Mouse (Mus musculus) embryonic facial prominence, embryonic 14.5 days (tissue): Measurements from ENCODE around the gene Cdkn1b. TPM values are rescaled to one million over a fixed set of nuclear protein-coding genes. Genes with fewer than 3 reads are reported as not detected.
A peak's percentile ranks its signal among the peaks of the same experiment; 100 is the strongest.

Experiments
- ATAC-seq: fragments of 200-750 bp; cut with Nextera tagmentation; 2 replicates; pipeline ENCODE4 v1.8.0; 2017; ENCODE audit warnings: low read depth, moderate number of reproducible peaks, moderate TSS enrichment
- DNase-seq: peaks from one replicate; pipeline ENCODE4 v3.0.0-alpha.2; 2015; ENCODE audit warnings: low spot score
- H3K27ac ChIP-seq: fragments of 300-500 bp; sonication (generic); replicated peaks from 2 replicates; pipeline ENCODE4 v1.5.1; 2014; ENCODE audit warnings: low read depth, mild to moderate bottlenecking, low read length, moderate library complexity
- H3K27me3 ChIP-seq: fragments of 300-500 bp; sonication (generic); replicated peaks from 2 replicates; pipeline ENCODE4 v1.6.1; 2014; ENCODE audit warnings: low read length; ENCODE audit not compliant: control insufficient read depth, insufficient read depth
- H3K36me3 ChIP-seq: fragments of 300-500 bp; sonication (generic); 2 replicates; pipeline ENCODE4 v1.6.1; 2014; ENCODE audit warnings: low read length, mixed read lengths; ENCODE audit not compliant: control insufficient read depth, insufficient read depth
- H3K4me1 ChIP-seq: fragments of 300-500 bp; sonication (generic); 2 replicates; pipeline ENCODE4 v1.6.1; 2014; ENCODE audit warnings: antibody characterized with exemption, low read length; ENCODE audit not compliant: control insufficient read depth, insufficient read depth
- H3K4me2 ChIP-seq: fragments of 300-500 bp; sonication (generic); 2 replicates; pipeline ENCODE4 v1.6.1; 2014; ENCODE audit warnings: low read depth, mild to moderate bottlenecking, low read length, moderate library complexity, mixed read lengths
- H3K4me3 ChIP-seq: fragments of 300-500 bp; sonication (generic); 2 replicates; pipeline ENCODE4 v1.5.1; 2014; ENCODE audit warnings: low read depth, mild to moderate bottlenecking, low read length
- H3K9ac ChIP-seq: fragments of 300-500 bp; sonication (generic); 2 replicates; pipeline ENCODE4 v1.6.1; 2014; ENCODE audit warnings: low read depth, mild to moderate bottlenecking, low read length, moderate library complexity, mixed read lengths
- H3K9me3 ChIP-seq: fragments of 300-500 bp; sonication (generic); 2 replicates; pipeline ENCODE4 v1.6.1; 2016; ENCODE audit warnings: low read length; ENCODE audit not compliant: control insufficient read depth
- WGBS: fragments of 180-500 bp; shearing (Covaris S2); extraction: QIAGEN DNeasy Blood & Tissue Kit; methylation state at CpG from one replicate; pipeline ENCODE4 v1.1.7; 2014; 5-methylcytosine and 5-hydroxymethylcytosine counted together
- polyA plus RNA-seq: library from polyadenylated mRNA; unstranded; fragments of >200 nt; fragmentation: Nextera tagmentation; extraction: Ambion mirVana; gene quantifications from 2 replicates; pipeline ENCODE4 v1.2.1, GENCODE M21; 2014

Cdkn1b gene
- polyA plus RNA-seq, 1 experiment from 2014 or later: 17.6 TPM

GRCm38 (mm10) chr6:134880046-134880445 is 40.2 kb upstream of the Cdkn1b start:
- Histone ChIP-seq H3K36me3 (no peaks in the 10 kb centered on the region), H3K4me3 (no peak overlapping the region), H3K9me3 (no peaks in the 10 kb centered on the region), H3K27ac (no peak overlapping the region), H3K9ac (no peak overlapping the region), H3K27me3 (no peaks in the 10 kb centered on the region), H3K4me1 (peaks cover 11% of the 10 kb centered on the region; the same call in 1 of the 2 replicates), H3K4me2 (no peak overlapping the region)
- DNase-seq: peak; percentile 75
- peak; percentile 41; the same call in 1 of the 2 replicates for ATAC-seq
- 32% methylated on average over 2 of the region's 2 CpGs for WGBS

- no peak overlapping the region for H3K9ac ChIP-seq
- H3K4me3 ChIP-seq: no peak overlapping the region
- no peak overlapping the region for H3K27ac ChIP-seq
- H3K9me3 ChIP-seq: no peaks in the 10 kb centered on the region
- no peak for DNase-seq
- H3K4me2 ChIP-seq: no peak overlapping the region
- no peaks in the 10 kb centered on the region for H3K27me3 ChIP-seq
- WGBS: 81% methylated on average over 4 of the region's 4 CpGs
- no peaks in the 10 kb centered on the region for H3K36me3 ChIP-seq
- no peak for ATAC-seq
- peaks cover 14% of the 10 kb centered on the region for H3K4me1 ChIP-seq
Observed at GRCm38 (mm10) chr6:134883661-134884060, 36.5 kb upstream of the Cdkn1b start.

- Histone ChIP-seq H3K27me3 (no peaks in the 10 kb centered on the region), H3K4me3 (no peak overlapping the region), H3K36me3 (no peaks in the 10 kb centered on the region), H3K4me2 (no peak overlapping the region), H3K9me3 (no peaks in the 10 kb centered on the region), H3K4me1 (peaks cover 5% of the 10 kb centered on the region), H3K27ac (no peak overlapping the region), H3K9ac (no peak overlapping the region)
- DNase-seq (no peak), ATAC-seq (no peak)
- WGBS: 91% methylated on average over 2 of the region's 2 CpGs
Observed at GRCm38 (mm10) chr6:134885515-134885914, 34.7 kb upstream of the Cdkn1b start.

GRCm38 (mm10) chr6:134886475-134886874 is 33.7 kb upstream of the Cdkn1b start:
- Histone ChIP-seq H3K27ac (no peak overlapping the region), H3K4me1 (peaks cover 5% of the 10 kb centered on the region; the same call in 1 of the 2 replicates), H3K27me3 (no peaks in the 10 kb centered on the region), H3K9me3 (no peaks in the 10 kb centered on the region), H3K9ac (no peak overlapping the region), H3K36me3 (no peaks in the 10 kb centered on the region), H3K4me2 (peak overlapping the region; percentile 33; the same call in 1 of the 2 replicates), H3K4me3 (no peak overlapping the region)
- ATAC-seq (no peak), DNase-seq (no peak)
- 87% methylated on average over 8 of the region's 8 CpGs for WGBS

GRCm38 (mm10) chr6:134887008-134887407 is 33.2 kb upstream of the Cdkn1b start:
- no peak overlapping the region for H3K27ac ChIP-seq
- peak overlapping the region; percentile 16; the same call in 1 of the 2 replicates for H3K4me3 ChIP-seq
- 34% methylated on average over 5 of the region's 5 CpGs for WGBS
- ATAC-seq (peak; percentile 12; the same call in 1 of the 2 replicates), DNase-seq (no peak)
- peak overlapping the region; percentile 33; the same call in 1 of the 2 replicates for H3K4me2 ChIP-seq
- no peaks in the 10 kb centered on the region for H3K36me3 ChIP-seq
- H3K9me3 ChIP-seq: no peaks in the 10 kb centered on the region
- H3K27me3 ChIP-seq: no peaks in the 10 kb centered on the region
- no peak overlapping the region for H3K9ac ChIP-seq
- H3K4me1 ChIP-seq: peaks cover 5% of the 10 kb centered on the region; the same call in 1 of the 2 replicates

GRCm38 (mm10) chr6:134887711-134888449 is 32.3 kb upstream of the Cdkn1b start:
- Histone ChIP-seq H3K9me3 (no peaks in the 10 kb centered on the region), H3K9ac (no peak overlapping the region), H3K4me1 (peaks cover 5% of the 10 kb centered on the region; the same call in 1 of the 2 replicates), H3K36me3 (no peaks in the 10 kb centered on the region), H3K27me3 (no peaks in the 10 kb centered on the region), H3K4me2 (peak overlapping the region; percentile 33), H3K4me3 (peak overlapping the region; percentile 16), H3K27ac (no peak overlapping the region)
- ATAC-seq (peak; percentile 70; the same call in 1 of the 2 replicates), DNase-seq (peak; percentile 73)
- 1% methylated on average over 10 of the region's 10 CpGs for WGBS

- H3K4me3 ChIP-seq: no peak overlapping the region
- H3K9me3 ChIP-seq: no peaks in the 10 kb centered on the region
- no peaks in the 10 kb centered on the region for H3K27me3 ChIP-seq
- no peak overlapping the region for H3K4me2 ChIP-seq
- ATAC-seq (peak; percentile 53; the same call in 1 of the 2 replicates), DNase-seq (peak; percentile 31)
- no peaks in the 10 kb centered on the region for H3K36me3 ChIP-seq
- no peak overlapping the region for H3K9ac ChIP-seq
- WGBS: 2% methylated on average over 4 of the region's 4 CpGs
- H3K27ac ChIP-seq: no peak overlapping the region; the same call in 1 of the 2 replicates
- H3K4me1 ChIP-seq: peaks cover 5% of the 10 kb centered on the region; the same call in 1 of the 2 replicates
Observed at GRCm38 (mm10) chr6:134888563-134889017, 31.6 kb upstream of the Cdkn1b start.

GRCm38 (mm10) chr6:134889763-134890162 is 30.4 kb upstream of the Cdkn1b start:
- H3K4me2 ChIP-seq: no peak overlapping the region
- H3K27me3 ChIP-seq: no peaks in the 10 kb centered on the region
- 79% methylated on average over 1 of the region's 1 CpGs for WGBS
- DNase-seq: no peak
- no peak overlapping the region for H3K4me3 ChIP-seq
- no peak overlapping the region for H3K27ac ChIP-seq
- H3K4me1 ChIP-seq: peaks cover 5% of the 10 kb centered on the region; the same call in 1 of the 2 replicates
- no peak overlapping the region for H3K9ac ChIP-seq
- ATAC-seq: no peak
- no peaks in the 10 kb centered on the region for H3K36me3 ChIP-seq
- no peaks in the 10 kb centered on the region for H3K9me3 ChIP-seq
